Mouse (Mus musculus) neural tube, embryonic 15.5 days (tissue): ENCODE results near the gene Pgbd1. TPM values are rescaled to one million over a fixed set of nuclear protein-coding genes. Genes with fewer than 3 reads are reported as not detected.
A peak's percentile ranks its signal among the peaks of the same experiment; 100 is the strongest.

Source experiments
- ATAC-seq: fragments of 200-750 bp; cut with Nextera tagmentation; 2 replicates; pipeline ENCODE4 v1.8.0; 2017; ENCODE audit warnings: mild to moderate bottlenecking, moderate TSS enrichment, moderate library complexity; ENCODE audit not compliant: low FRiP score
- H3K27ac ChIP-seq: fragments of 300-500 bp; sonication (generic); replicated peaks from 2 replicates; pipeline ENCODE4 v1.5.1; 2015; ENCODE audit warnings: mild to moderate bottlenecking, inconsistent platforms
- H3K27me3 ChIP-seq: fragments of 300-500 bp; sonication (generic); replicated peaks from 2 replicates; pipeline ENCODE4 v1.6.1; 2015; ENCODE audit warnings: inconsistent platforms
- H3K36me3 ChIP-seq: fragments of 300-500 bp; sonication (generic); 2 replicates; pipeline ENCODE4 v1.6.1; 2015; ENCODE audit warnings: inconsistent platforms
- H3K4me1 ChIP-seq: fragments of 300-500 bp; sonication (generic); 2 replicates; pipeline ENCODE4 v1.6.1; 2015; ENCODE audit warnings: inconsistent platforms
- H3K4me2 ChIP-seq: fragments of 300-500 bp; sonication (generic); 2 replicates; pipeline ENCODE4 v1.6.1; 2015; ENCODE audit warnings: inconsistent platforms, mild to moderate bottlenecking, moderate library complexity
- H3K4me3 ChIP-seq: fragments of 300-500 bp; sonication (generic); replicated peaks from 2 replicates; pipeline ENCODE4 v1.5.1; 2015; ENCODE audit warnings: mild to moderate bottlenecking, inconsistent platforms
- H3K9ac ChIP-seq: fragments of 300-500 bp; sonication (generic); replicated peaks from 2 replicates; pipeline ENCODE4 v1.6.1; 2015; ENCODE audit warnings: mild to moderate bottlenecking, inconsistent platforms
- H3K9me3 ChIP-seq: fragments of 300-500 bp; sonication (generic); replicated peaks from 2 replicates; pipeline ENCODE4 v1.6.1; 2016; ENCODE audit warnings: inconsistent platforms
- WGBS: fragments of 180-500 bp; shearing (Covaris S2); methylation state at CpG from one replicate; pipeline ENCODE4 v1.1.7; 2015; ENCODE audit warnings: mixed read lengths; 5-methylcytosine and 5-hydroxymethylcytosine counted together
- polyA plus RNA-seq: library from polyadenylated mRNA; unstranded; fragments of >200 nt; fragmentation: Nextera tagmentation; extraction: Ambion mirVana; gene quantifications from 2 replicates; pipeline ENCODE4 v1.2.1, GENCODE M21; 2015

Pgbd1 gene
- polyA plus RNA-seq, 1 experiment from 2014 or later: 3.1 TPM

DNA sequence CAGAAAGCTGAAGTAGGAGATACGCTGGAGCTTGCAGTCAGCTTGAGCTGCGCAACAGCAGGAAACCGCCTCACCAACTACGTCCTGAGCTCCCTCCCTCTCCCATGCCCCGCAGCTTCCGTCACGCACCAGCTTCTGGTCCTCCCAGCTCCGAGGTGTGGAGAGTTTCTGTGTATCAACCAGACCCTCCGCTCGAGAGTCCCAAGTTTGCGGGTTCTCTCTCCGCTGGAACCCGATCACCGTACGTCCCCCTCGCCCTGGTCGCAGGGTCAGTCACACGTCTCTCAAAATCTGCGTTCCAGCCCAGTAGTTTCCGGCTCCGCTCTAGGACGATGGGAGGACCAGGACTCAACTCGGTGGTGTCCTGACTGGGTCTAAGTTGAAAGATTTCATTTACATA, 12.6 kb upstream of the Pgbd1 start, which contains the start of gene Zscan26:
Zscan26 (minus strand) TSS at position 282 of the 400 bp plus-strand sequence.
- ATAC-seq: peak; percentile 95
- Histone ChIP-seq H3K27me3 (peaks cover 8% of the 10 kb centered on the region; the same call in 1 of the 2 replicates), H3K9me3 (no peaks in the 10 kb centered on the region), H3K4me2 (peak within 1 kb of the TSS; percentile 68), H3K9ac (peak within 1 kb of the TSS; percentile 71), H3K27ac (peak within 1 kb of the TSS; percentile 81), H3K4me1 (peaks cover 22% of the 10 kb centered on the region), H3K4me3 (peak within 1 kb of the TSS; percentile 83), H3K36me3 (peaks cover 4% of the 10 kb centered on the region; the same call in 1 of the 2 replicates)
- under 1% methylated on average over 23 of the region's 23 CpGs for WGBS

DNA sequence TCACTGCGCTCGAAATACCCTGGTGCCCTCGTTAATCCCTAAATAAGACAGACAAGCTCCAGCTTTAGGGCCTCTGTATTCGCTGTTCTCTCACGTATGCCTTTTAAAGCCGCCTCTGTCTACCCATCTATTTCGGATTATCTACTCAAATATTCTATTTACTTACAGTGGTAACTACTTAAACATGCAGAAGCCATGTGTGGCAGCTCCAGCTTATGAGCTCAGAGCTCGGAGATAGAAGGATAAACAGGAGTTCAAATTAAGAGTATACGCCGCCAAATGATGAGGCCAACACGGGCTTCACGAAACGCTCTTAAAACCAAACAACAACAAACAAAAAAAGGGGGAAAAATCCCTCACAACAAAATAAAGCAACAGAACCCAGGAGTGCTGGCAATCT, 12.2 kb upstream of the Pgbd1 start:
- Histone ChIP-seq H3K9ac (peak overlapping the region; percentile 71), H3K27ac (peak overlapping the region; percentile 81), H3K4me3 (peak overlapping the region; percentile 83), H3K27me3 (peaks cover 8% of the 10 kb centered on the region; the same call in 1 of the 2 replicates), H3K4me1 (peaks cover 22% of the 10 kb centered on the region), H3K9me3 (no peaks in the 10 kb centered on the region), H3K36me3 (peaks cover 8% of the 10 kb centered on the region; the same call in 1 of the 2 replicates), H3K4me2 (peak overlapping the region; percentile 68)
- 4% methylated on average over 13 of the region's 13 CpGs for WGBS
- ATAC-seq: peak; percentile 43; the same call in 1 of the 2 replicates

DNA sequence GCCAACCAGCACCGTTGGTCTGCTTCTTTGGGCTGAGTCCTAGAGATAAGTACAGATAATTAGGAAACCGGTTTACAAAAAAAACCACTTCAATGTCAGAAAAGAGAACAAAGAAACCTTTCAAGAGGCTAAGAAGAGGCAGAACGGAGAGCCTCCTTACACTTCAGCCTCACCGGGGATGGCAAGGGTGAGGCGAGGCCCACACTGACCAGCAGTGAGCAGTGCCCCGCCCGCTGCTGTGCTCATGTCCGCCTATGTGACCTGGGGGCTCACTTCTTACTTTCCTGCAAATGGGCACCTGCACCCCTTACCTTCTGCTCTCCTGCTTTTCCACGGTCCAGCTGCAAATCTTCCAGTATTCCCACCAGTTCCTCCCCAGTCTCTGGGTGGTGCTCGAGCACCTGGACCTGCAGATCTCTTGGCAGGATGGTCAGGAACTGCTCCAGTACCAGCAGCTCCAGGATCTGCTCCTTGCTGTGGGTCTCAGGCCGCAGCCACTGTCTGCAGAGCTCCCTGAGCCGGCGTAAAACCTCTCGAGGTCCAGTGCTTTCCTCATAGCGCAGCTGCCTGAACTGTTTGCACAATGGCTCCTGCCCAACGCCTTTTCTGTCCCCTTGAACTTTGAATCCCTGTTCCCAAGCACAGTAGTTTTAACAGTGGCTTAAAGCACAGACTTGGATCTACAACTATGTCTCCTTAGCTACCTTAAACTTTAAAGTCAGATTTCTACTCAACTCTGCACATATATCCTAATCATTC, 7.2 kb upstream of the Pgbd1 start:
- H3K4me2 ChIP-seq: no peak overlapping the region
- no peak overlapping the region for H3K9ac ChIP-seq
- no peaks in the 10 kb centered on the region for H3K9me3 ChIP-seq
- WGBS: 84% methylated on average over 16 of the region's 16 CpGs
- peaks cover 20% of the 10 kb centered on the region for H3K4me1 ChIP-seq
- H3K4me3 ChIP-seq: no peak overlapping the region
- no peak for ATAC-seq
- H3K36me3 ChIP-seq: peaks cover 55% of the 10 kb centered on the region
- H3K27ac ChIP-seq: no peak overlapping the region
- no peaks in the 10 kb centered on the region for H3K27me3 ChIP-seq

DNA sequence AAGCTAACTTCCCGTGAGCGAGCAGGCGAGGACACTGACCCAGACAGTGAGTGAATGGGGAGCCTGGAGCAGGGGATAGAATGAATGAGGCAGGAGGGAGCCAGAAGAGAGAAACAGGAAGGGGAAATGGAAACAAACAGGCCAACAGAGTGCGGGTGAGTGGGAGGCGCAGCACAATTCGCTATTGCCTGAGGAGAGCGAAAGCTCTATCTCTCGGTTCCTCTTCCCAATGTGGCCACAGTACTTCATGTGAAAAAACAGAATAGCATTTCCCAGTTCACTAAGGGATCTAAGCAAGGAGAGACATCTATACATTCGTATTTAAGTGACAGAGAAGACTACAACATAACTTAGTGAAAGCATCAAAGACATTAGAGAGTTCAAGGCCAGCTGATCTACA, 5.9 kb upstream of the Pgbd1 start:
- Histone ChIP-seq H3K27ac (no peak overlapping the region), H3K36me3 (peaks cover 60% of the 10 kb centered on the region), H3K4me2 (no peak overlapping the region), H3K4me3 (no peak overlapping the region), H3K9ac (no peak overlapping the region), H3K27me3 (no peaks in the 10 kb centered on the region), H3K4me1 (peaks cover 8% of the 10 kb centered on the region), H3K9me3 (no peaks in the 10 kb centered on the region)
- ATAC-seq: no peak
- WGBS: 90% methylated on average over 9 of the region's 9 CpGs

DNA sequence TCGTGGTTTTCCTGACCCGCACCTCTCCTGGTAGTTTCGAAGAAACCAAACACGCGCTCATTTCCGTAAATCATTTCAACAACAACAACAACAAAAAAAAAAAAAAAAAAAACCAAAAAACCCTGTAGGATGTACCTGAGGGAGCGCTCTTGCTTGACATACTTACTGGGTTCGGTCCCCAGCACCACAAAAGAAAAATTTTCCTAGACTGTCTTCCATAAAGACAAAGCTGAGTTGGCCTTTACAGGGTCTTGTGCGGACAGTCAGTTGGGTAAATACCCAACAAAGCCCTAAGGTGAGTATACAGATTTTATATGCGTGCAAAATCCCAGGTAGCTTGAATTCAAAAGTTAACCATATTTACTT, 332 bp upstream of the Pgbd1 start:
- peak overlapping the region; percentile 62 for H3K4me3 ChIP-seq
- H3K4me1 ChIP-seq: peaks cover 15% of the 10 kb centered on the region
- peaks cover 36% of the 10 kb centered on the region for H3K36me3 ChIP-seq
- ATAC-seq: peak; percentile 36; the same call in 1 of the 2 replicates
- H3K9me3 ChIP-seq: no peaks in the 10 kb centered on the region
- 16% methylated on average over 10 of the region's 10 CpGs for WGBS
- H3K27me3 ChIP-seq: no peaks in the 10 kb centered on the region
- peak overlapping the region; percentile 78 for H3K4me2 ChIP-seq
- peak overlapping the region; percentile 83 for H3K27ac ChIP-seq
- H3K9ac ChIP-seq: peak overlapping the region; percentile 66

DNA sequence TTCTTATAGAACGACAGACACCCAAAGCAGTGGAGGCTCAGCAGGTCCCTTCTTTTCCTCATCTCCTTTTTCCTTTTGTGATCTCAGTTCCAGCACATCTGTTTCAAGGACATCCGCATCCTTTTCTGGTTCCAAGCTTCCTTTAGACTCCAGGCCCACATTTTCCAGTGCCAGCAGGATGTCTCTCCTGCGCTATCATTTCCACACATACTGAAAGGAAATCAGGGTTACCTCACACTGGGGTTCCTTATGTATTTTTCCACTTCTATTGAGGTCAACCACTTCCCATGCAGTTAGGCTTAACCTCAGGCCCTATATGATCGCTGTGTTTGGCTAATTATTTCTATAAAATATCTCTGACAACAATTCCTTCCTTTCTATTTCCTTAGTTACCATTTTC, 5.4 kb downstream of the Pgbd1 start:
- Histone ChIP-seq H3K4me3 (no peak overlapping the region), H3K27ac (no peak overlapping the region), H3K9ac (no peak overlapping the region), H3K4me2 (no peak overlapping the region), H3K36me3 (no peaks in the 10 kb centered on the region), H3K27me3 (no peaks in the 10 kb centered on the region), H3K9me3 (no peaks in the 10 kb centered on the region), H3K4me1 (peaks cover 8% of the 10 kb centered on the region)
- 90% methylated on average over 4 of the region's 4 CpGs for WGBS
- ATAC-seq: no peak

DNA sequence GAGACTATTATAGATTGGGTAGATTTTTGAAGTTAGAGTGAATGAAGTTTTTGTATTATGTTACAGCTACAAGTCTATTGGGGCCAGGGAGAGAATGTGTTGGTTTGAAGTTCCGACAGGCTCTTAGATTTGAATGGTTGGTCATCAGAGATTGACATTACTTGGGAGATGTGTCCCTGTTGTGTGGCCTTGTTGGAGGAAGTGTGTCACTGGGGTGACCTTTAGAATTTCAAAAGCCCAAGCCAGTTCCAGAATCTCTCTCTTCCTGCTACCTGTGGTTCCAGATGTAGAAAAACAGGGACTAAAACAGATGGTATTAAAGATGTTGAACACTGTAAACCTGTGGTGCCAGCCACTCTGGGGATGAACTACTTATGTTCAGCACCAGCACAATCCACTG, 13.2 kb downstream of the Pgbd1 start:
- no peak overlapping the region for H3K27ac ChIP-seq
- H3K4me3 ChIP-seq: no peak overlapping the region
- H3K4me2 ChIP-seq: no peak overlapping the region
- no peak for ATAC-seq
- H3K9me3 ChIP-seq: no peaks in the 10 kb centered on the region
- H3K36me3 ChIP-seq: no peaks in the 10 kb centered on the region; the same call in 1 of the 2 replicates
- WGBS: 97% methylated on average over 1 of the region's 1 CpGs
- no peaks in the 10 kb centered on the region for H3K4me1 ChIP-seq
- H3K9ac ChIP-seq: no peak overlapping the region
- no peaks in the 10 kb centered on the region for H3K27me3 ChIP-seq

DNA sequence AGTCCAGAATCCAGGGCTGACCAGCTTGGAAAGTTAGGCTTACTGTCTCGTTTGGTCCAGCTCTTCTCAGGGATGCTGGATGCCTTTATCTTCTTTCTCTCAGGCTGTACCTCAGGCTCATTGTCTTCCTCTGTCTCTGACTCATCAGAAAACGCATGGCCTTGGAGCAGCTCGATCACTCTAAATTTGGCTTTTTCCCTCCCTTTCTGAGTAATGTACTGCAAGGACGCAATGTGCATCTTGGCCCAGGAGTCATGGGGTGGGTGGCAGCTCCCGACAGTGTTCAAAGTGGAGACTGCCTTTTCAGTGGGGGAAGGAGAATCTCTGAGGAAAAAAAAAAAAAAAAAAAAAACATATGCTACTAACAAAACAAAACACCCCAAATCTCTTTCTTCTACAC, 17.6 kb downstream of the Pgbd1 start:
- Histone ChIP-seq H3K36me3 (no peaks in the 10 kb centered on the region; the same call in 1 of the 2 replicates), H3K9ac (no peak overlapping the region), H3K4me1 (no peaks in the 10 kb centered on the region), H3K27me3 (no peaks in the 10 kb centered on the region), H3K27ac (no peak overlapping the region), H3K4me3 (no peak overlapping the region), H3K4me2 (no peak overlapping the region), H3K9me3 (no peaks in the 10 kb centered on the region)
- WGBS: 63% methylated on average over 5 of the region's 5 CpGs
- no peak for ATAC-seq

DNA sequence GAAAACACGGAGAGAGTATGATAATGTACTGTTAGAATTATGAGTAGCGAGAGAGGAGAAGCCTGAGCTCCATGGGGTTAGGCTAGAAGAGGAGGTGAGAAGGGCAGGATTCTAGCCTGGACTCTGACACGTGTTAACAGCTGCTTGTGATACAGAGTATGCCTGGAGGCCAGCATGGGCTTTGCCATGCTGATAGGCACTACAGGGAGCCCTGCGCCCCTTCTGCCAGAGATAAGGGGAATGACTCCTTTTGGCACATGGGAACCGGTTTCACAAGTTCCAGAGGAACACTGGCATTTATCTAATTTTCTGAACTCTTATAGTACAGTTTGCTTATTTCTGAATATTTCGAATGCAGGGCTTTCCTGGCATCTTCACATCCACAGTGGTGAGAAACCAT, 22.0 kb downstream of the Pgbd1 start:
- H3K9ac ChIP-seq: no peak overlapping the region
- H3K4me1 ChIP-seq: no peaks in the 10 kb centered on the region
- H3K27me3 ChIP-seq: no peaks in the 10 kb centered on the region
- no peak overlapping the region for H3K4me2 ChIP-seq
- no peak overlapping the region for H3K4me3 ChIP-seq
- H3K9me3 ChIP-seq: no peaks in the 10 kb centered on the region
- no peak overlapping the region for H3K27ac ChIP-seq
- ATAC-seq: no peak
- 77% methylated on average over 6 of the region's 6 CpGs for WGBS
- no peaks in the 10 kb centered on the region for H3K36me3 ChIP-seq

DNA sequence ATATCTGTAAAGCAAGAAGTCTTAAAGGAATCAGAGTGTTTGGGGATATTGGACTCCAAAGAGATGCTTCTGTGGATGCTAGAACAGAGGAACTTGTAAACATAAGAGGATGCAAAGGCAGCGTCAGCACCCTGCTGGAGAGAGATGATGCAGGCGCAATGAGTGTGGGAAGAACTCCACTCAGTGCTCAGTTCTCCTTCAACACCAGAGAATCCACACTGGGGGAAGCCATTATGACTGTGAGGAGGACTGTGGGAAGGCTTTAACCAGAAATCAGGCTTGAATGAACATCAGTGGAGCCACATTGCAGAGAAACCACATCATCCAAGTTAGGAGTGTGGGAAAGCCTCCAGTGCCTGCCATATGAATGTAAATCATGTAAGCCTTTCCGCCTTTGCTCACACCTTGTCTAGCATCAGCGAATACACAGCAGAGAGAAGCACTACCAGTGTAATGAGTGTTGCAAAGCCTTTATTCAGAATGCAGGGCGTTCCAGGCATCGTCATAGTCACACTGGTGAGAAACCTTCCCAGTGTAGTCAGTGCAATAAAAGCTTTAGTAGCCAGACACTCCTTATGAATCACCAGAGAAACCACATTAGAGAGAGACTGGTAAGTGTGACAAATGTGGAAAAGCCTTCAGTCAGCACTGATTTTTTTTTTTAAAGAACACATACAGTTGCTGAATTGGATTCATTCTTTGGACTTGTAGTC, 23.4 kb downstream of the Pgbd1 start:
- Histone ChIP-seq H3K9me3 (no peaks in the 10 kb centered on the region), H3K4me1 (no peaks in the 10 kb centered on the region), H3K27me3 (no peaks in the 10 kb centered on the region), H3K9ac (no peak overlapping the region), H3K4me2 (no peak overlapping the region), H3K4me3 (no peak overlapping the region), H3K27ac (no peak overlapping the region), H3K36me3 (no peaks in the 10 kb centered on the region)
- no peak for ATAC-seq
- WGBS: 67% methylated on average over 6 of the region's 6 CpGs

DNA sequence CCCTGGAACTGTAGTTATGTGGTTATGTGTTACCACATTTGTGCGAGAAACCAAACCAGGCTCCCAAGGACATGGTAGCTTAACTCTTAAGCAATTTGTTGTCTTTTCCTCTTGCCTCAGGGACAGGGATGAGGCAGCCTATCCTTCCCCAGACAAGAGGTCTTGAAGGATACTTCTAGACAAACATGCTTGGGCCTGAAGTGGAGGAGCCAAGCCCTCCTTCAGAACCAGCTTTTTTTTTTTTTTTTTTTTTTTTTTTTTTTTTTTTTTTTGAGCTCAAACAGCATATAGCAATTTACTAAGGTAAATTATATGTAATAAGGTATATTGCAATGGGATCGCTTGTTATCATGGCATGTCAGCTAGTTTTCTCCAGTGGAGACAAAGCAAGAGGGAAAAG, 25.1 kb downstream of the Pgbd1 start:
- Histone ChIP-seq H3K9me3 (no peaks in the 10 kb centered on the region), H3K4me1 (no peaks in the 10 kb centered on the region), H3K4me2 (no peak overlapping the region), H3K27me3 (no peaks in the 10 kb centered on the region), H3K27ac (no peak overlapping the region), H3K4me3 (no peak overlapping the region), H3K36me3 (no peaks in the 10 kb centered on the region), H3K9ac (no peak overlapping the region)
- 92% methylated on average over 2 of the region's 2 CpGs for WGBS
- ATAC-seq: no peak

DNA sequence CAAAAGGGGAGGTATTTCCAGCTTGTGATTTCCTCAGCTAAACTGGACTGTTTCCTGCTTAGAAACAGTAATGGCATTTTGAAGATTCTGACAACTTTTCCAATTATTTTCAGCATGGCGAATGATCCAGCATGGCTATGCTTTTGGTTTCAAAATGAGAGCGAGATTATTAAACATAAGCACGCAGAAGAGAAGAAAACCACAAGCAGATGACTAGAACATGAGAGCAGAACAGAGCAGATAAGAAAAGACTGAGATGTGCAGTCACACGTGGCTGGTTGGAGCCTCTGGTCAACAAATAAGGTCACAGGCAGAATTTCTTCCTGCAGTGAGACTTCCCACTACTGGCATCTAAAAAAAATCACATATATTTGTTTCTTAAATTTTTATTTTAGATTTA, 25.6 kb downstream of the Pgbd1 start:
- H3K27ac ChIP-seq: no peak overlapping the region
- 90% methylated on average over 4 of the region's 4 CpGs for WGBS

More for the DNA sequence above, 25.6 kb downstream of the Pgbd1 start:
- Histone ChIP-seq H3K4me1 (no peaks in the 10 kb centered on the region), H3K9ac (no peak overlapping the region), H3K36me3 (no peaks in the 10 kb centered on the region), H3K4me3 (no peak overlapping the region), H3K9me3 (no peaks in the 10 kb centered on the region), H3K27me3 (no peaks in the 10 kb centered on the region), H3K4me2 (no peak overlapping the region)
- ATAC-seq: no peak
